Mouse (Mus musculus) thymus, postnatal 0 days (tissue): ENCODE measurements around the gene Mamld1. TPM values are rescaled to one million over a fixed set of nuclear protein-coding genes. Genes with fewer than 3 reads are reported as not detected.
"Not testable (repeated sequence)": the region's sequence is repeated elsewhere in the genome, so short reads cannot be mapped to it uniquely, and the experiment has no call there.

Experiments
- DNase-seq: peaks from one replicate; pipeline ENCODE4 v3.0.0-alpha.2; 2015; ENCODE audit warnings: low spot score
- polyA plus RNA-seq: library from polyadenylated mRNA; unstranded; fragments of >200 nt; fragmentation: Nextera tagmentation; extraction: Ambion mirVana; gene quantifications from 2 replicates; pipeline ENCODE4 v1.2.1, GENCODE M21; 2015

Mamld1 gene
- polyA plus RNA-seq, result 0.33 and 0.46 TPM in 2 replicates

DNA sequence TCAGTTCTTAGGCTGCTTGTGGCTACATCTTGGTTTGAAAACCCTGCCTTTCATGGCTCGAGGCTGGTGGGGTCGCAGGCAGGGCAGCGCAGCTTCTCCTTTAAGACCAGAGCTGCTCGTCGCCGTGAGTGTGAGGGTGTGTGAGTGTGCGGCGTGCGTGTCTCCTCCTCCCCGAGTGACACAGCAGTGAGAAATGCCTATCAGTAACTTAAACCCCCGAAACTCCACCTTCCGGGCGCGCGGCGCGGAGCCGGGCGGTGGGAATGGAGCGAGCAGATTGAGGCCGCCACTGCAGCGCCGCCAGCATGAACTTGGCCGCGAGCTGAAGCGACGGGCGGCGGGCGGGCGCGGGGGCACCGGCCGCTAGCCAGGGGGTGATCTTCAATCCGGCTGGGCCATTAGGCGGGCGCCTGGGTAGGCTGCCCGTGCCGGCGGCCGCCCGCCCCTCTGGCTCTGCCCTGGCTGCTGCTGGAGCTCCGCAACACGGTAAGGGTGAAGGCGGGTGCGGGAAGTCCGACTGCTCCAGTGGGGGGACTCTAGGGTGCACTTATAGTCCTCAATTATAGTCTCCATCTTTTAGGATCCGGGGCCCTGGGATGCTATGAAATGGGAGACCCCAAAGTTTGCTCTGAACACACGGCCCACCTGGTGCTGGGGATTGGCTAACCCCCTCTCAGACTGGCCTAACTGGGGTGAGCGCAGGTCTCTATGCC is at the start of gene Mamld1:
Gene Mamld1, plus strand, starts transcription at position 393 of the 713 bp plus-strand sequence.
- no peak for DNase-seq

DNA sequence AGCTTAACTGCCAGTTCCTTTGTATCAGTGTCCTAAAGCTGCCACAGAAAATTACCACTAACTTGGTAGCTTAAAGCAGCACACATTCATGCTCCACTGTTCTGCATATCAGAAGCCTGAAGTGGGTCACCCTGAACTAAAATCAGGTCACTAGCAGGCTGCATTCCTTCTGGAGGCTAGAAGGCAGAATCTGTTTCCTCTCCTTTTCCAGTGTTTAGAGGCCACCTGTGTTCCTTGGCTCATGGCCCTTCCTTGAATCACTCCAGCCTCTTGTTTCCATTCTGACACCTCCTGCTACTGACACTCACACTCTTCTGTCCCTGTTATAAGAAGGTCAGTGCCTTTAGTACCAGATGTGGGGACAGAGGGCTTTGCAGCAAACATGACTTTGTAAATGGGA is 25.3 kb upstream of the Mamld1 start:
- no peak for DNase-seq

DNA sequence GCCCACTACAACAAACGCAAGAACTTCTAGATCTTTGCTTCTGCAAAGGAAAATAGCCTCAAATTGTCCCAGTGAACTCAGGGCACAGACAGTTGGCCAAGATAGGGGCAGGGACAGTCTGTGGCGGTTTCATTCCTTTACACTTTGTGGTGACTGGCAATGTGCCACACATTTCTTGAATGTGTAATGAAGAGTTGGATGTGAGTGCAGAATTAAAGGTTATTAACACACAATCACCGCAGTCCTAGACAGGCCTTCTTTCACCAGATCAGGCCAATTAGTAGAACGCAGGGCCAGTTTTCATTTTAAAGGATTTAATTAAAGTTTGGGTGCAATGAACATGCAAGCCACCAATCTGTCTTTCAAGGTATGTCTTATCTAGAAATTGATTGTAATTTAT is 22.0 kb upstream of the Mamld1 start:
- DNase-seq, result no peak

DNA sequence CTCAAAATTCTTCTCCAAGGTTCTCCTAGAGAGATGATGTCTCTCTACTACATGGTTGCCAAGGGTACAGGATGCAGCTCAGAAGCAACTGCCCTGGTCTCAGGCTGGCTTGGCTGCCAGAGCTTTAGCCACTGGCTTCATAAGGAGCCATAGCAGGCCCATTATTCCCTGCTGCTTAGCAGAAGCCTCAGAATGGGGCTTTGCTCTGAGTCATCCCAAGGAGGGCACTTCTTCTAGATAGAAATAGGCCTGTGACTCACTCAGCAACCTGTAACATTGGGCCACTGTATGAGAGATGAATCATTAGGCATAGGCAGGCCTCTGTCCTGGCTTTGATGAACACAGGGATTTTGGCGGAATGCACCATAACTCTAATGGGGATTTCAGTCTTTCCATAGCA is 21.1 kb upstream of the Mamld1 start:
- DNase-seq, result not testable (repeated sequence)

DNA sequence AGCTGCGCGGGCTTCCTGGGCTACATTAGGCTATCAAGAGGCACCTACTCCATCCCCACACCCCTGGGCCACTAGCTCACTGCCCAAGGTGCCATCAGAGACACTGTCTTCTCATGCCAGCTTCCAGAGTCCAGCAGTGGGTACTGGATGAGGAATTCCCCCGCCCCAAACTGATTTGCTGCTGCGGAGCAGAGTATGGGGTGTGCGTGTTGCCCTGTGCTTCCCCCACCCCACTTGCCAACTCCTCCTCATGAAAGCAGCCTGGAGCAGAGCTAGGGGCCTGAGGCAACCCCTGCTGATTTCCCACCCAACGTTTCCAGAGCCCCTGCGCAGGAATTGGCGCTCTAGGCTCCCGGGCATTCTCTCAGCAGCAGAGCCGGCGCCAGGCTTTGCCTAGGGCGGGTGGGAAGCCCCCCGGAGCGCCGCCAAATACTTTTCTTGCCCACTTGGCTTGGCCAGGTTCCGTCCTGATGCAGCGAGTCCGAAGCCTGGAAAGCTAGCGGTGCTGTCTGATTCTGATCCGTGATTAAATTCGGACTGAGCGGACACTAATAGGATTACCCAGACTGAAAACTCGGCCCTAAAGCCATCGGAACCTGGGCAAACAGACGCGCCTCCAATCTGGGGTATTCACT is 738 bp downstream of the Mamld1 start:
- no peak for DNase-seq

DNA sequence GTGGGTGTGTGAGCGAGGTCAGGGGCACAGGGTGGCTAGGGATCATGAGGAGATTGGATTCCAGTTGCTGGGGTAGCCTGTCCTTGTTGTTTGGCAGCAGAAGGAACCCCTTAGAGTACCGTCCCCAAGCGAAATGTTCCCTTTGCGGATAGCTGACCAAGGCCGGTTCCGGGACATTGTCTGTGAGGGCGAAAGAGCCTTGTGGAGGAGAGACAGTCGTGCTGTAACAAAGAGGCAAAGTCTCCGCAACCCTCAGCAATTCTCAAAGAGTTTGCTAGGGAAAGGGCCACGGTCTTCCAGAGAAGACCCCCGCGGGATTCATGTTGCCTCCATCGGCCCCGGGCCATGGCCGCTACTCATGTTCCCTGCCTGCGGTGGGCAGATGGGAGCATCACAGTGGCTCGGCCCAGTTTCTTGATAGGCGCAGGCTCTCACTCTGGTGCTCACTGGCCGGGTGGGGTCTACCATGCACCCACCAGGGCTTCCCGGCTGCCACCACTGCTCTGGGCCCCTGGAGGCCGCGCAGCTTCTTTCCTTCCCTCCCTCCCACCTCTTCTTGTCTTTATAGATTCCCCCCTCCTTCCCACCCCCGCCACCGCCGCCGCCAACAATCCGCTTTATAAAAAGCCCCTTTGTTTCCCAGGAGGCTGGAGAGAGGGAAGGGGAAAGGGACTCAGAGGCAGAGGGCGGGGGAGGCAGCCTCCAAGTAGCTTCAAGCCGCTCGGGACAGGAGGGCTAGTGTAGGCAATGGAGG is 1.5 kb downstream of the Mamld1 start:
- no peak for DNase-seq

DNA sequence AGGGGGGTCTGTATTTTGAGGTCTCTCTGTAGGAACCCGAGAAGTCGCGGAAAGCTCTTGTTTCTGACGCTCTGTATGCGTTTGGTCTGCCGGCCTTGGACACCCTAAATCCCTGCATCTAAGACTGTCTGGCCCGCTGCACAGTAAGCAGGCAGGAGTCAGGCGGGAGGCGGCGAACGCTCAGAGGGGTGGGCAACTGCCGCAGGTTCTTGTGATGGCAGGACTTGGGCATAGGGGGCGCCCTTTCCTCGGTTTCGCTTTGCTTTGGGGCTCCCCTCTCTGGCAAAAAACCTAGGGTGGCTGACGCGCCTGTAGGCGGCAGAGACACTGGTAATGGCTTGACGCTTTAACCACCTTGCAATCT is 2.0 kb downstream of the Mamld1 start:
- DNase-seq, result peak; percentile 18

DNA sequence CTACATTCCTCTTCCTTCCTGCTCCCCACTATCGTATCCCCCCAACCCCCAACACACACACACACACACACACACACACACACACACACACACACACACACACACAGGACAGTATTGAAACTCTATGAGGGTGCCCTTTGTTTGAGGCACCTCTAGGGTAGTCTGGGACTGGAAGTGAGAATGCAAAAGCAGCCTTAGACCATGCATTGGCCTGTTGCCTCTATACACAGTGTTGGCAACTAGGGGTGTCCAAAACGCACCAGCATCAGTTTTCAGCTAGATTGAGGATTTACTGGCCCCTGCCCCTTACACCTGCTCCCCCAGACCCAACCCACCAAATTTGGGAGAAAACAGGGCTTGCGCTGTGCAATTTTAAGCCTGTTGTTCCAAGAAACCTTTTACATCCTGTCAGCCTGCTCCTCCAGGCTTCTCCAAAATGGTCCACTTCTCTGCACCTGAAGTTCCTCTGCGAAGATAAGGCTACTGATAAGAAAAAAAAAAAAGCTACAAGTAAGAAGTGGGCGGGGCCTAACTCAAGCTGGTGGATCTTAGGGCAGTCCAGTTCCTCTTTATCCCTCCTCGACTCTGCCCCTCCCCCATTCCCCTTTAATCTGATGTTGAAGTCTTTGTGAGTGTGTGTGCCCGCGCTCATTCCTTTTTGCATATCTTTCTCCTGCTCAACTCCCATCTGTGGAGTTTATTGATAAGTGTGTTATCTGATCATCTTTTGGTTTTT is 2.6 kb downstream of the Mamld1 start:
- no peak for DNase-seq

DNA sequence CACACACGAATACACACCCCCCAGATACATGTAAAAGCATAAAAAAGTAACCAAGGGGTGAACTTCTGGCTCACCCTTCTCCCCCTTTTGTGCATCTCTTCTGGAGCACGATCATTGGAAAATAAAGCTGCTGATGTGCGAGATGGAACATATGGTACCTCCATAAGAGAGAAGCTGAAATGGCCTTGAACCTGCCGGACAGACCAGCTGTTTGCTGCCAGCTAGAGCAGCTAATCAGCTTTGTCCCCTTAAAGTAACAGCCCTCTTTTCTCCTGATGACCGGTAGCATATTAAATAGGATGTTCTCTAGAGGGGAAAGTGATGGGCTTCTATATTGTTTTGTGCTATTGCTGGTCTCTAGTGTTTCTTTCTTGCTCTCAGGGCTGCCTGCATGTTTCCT is 3.2 kb downstream of the Mamld1 start:
- no peak for DNase-seq

DNA sequence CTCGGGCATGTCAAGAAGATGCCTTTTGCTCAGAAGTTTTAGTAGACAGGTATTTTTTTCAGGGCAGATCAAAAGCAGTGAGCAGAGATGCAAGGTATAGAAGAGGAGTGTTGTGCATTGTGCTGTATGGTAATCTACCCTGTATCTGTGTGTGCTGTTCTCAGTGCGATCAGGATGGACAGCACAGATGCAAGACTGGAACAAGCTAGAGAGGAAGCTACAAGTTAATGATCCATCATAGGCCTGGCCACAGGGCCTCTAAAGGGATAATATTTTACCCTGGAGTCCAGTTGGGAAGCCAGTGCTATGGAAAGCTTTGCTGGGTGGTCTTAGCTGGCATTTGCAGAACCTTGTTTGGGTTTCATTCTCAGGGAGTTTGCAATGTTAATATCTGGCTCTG is 6.9 kb downstream of the Mamld1 start:
- no peak for DNase-seq

DNA sequence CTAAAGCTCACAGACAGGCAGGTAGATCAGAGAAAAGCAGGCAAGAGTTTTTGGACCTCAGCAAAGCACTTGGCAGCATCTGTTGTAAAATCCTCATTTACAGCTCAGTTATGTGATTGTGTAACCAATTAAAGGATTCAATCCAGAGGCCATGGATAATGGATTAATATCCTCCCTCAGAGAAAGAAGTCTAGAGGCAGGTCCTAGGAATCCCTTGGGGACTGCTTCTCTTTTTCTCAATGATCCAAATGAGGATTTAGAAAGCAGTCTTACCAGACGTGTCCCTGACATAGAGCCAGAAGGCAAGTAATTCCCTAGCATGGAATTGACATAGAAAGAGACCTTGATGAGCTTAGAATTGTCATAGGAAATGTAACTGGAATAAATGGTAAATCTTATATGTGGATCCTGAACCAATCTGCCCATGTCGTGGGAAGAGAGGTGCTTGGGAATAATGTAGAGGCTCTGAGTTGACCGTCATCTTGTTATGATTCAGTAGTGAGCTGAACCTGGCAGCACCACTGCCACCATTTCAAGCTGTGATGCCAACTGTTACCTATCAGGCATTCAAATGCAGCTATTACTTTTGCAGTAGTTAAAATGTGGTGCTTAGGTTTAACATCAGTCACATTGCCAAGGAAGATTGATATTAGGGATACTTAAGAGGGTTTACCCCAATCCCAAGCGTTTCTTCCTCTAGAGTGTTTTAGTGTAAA is 35.2 kb downstream of the Mamld1 start:
- DNase-seq, result no peak

DNA sequence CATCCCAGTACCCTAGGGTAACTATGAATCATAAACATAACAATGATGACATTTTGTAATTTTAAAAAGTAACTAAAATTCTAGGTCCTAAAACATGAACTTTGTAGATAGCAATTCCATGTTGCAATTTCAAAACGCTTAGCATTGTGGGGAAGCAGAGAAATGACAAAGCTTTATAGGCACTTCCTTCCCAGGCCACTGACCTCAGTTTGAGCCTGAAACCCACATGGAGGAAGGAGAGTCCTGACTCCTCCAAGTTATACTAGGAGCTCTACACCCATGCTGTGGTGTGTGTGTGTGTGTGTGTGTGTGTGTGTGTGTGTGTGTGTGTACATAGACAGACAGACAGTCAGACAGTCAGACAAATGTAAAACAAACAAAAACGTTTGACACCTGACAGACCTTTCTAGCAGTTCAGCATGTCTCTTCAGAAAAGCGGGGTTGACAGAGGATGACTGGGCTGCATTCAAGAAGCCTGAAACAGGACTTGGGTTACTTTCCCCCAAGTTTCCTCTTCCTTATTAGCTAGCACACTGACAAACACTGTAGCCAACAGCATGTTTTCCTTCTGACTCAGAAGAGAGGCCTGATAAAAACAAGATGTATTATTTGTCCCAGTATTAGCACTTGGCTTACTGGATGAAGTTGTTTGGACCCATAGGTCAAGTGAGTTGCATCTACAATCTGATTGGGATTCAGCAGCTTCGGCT is 37.5 kb downstream of the Mamld1 start:
- DNase-seq, result no peak

DNA sequence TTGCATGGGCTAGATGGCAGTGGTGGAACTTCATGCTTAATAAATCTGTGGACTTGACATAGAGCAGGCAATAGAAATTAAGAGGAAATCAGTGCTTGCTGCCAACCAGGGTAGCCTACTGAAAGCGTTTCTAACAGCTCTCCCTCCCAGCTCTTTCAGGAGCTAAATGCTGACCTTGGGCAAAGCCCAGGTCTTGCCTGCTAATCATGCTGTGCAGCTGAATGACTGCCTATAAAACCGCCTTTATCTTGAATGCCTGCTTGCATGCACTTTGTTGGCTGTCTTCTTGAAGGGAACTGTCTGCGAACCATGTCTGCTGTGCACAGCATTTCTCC is 38.0 kb downstream of the Mamld1 start:
- DNase-seq, result no peak

DNA sequence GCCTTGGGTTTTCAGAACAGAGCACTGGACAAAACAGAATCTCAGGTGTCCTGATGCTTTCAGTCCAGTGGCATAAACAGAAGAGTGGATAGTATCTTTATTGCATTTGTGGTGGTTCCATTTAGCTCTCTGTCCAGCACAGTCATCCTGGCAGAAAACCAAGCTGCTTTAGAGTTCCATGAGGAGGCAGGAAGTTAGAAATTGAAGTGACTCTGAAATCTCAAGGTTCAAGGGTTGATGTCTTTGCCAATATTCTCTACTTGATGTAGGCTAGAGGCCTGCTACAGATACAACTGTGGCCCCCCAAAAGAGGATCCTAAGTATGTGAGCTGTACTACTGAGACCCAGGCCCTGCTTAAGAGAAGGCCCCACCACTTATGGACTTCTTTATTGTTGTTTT is 55.8 kb downstream of the Mamld1 start:
- no peak for DNase-seq

DNA sequence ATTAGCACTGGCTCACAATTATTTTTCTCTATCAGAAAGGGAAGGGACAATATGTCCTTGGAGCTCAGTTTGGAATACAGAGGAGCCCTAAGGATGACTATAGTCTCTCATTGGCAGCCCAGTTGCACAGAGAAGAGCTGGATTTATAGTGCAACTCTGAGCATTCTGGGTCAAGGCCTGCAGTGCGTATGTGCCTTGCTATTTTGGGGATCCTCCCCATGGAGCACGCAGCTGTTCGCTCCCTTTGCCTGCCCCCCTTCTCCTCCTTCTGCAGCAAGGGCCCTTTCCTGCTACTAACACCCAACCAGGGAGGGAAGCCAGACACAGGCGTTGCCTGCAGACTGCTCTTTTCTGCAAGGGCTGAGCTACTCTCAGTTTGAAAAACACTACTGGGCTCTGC is 56.3 kb downstream of the Mamld1 start:
- no peak for DNase-seq

DNA sequence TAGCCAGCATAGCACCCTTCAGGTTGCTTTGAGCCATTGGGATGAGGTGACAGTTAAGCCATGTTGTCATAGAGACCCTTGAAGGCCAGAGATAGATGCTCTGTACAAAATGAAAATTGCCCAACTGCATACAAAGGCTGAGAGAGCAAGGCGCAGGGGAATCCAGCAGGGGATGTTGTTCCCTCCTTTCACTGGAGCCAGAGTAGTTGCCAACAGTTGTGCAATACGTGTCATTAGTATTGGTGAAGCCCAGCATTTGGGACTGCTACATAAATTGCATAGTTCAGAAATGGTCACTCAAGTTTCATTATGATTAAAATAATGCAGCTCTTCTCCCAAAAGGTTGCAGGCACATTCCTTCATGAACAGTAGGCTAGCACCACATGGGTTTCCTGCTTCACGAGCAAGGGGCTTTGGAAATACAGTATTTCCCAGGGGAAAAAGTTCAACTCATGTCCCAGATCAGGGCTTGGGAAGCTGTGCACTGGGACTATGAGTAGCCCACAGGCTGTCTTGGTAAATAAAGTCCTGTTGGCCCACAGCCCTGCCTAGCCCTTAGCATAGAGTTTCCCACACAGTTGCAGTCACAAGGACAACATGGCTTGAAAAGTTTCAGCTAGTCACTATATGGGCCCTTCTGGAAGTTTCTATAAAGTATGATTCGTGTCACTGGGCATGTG is 58.1 kb downstream of the Mamld1 start:
- DNase-seq, result no peak

DNA sequence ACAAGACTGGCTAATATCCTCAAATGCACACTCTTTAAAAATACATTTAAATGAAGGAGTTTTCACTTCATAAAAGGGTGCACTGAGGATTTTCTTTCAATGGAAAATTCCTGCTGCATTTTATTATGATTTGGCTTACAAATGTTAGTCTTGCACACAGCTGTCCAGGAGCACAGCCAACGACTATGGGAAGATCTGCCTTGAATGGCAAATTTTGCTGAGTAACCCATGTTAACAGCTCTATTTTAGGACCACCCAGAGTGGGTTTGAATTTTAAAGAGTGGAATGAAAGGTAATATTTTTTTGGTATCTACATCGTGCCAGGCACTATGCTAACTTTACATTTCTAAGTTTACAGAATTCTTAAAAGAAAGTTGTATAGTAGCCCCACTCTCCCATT is 60.3 kb downstream of the Mamld1 start:
- DNase-seq, result no peak

DNA sequence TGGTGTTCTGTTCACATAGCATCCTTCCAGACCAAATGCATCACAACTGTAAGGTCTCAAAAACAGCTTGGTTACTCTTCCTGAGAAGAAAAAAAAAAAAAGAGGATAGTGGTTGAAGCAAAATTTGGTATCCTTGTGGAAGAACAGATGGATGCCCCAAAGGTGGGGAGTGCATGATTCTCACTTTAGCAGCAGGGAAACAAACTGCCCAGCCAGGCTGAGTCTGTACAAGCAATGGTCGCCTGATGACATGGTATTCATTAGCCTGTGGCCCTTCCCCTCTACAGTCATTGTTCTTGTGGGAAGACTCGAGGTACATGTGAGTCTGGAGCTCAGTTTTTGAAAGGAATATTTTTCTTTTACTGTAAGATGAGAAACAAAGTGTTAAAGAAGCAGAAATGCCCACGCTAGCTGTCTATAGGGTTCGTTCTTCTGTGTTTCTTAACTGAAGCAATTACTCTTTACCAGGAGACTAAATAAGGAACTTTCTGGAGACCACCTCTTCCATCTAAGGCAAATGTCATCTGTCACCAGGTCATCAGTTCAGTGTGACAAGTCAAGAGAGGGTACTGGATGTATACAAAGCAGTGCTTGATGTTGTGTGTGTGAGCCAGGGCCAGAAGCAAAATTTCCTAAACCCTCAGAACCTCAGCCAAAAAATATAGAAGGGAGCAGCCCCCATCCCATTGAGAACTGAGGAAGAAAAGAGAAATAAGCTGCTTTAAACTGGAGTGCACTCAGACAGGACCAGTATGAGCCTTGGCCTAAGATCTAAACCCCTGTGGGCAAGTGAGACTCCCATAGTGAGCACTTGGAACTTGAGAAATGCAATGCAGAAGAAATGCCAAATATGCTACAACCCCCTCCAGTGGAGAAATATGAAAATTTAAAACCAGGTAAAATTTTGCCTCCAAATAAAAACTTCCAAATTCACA is 72.6 kb downstream of the Mamld1 start:
- no peak for DNase-seq

DNA sequence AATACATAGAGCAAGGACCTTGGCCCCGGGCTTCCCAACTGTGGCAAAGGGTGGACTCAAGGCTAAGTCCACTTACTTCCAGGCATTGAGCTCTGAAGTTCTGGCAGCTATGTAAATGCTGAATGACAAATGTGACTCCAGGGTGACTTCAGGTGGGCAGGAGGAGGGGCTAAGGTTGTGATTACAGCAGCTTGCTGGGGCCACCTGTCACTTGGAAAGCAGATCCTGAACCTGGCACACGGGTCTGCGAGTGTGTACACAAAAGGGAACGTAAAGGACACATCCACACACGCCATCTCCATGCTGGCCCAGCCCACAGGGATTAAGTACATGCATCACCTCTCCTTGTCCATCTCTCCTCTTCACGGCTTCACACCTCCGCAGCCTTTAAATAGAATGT is 75.0 kb downstream of the Mamld1 start:
- no peak for DNase-seq
